Mouse (Mus musculus): ENCODE measurements around the gene Stum. TPM values are rescaled to one million over a fixed set of nuclear protein-coding genes. Genes with fewer than 3 reads are reported as not detected.

The Stum gene
- polyA plus RNA-seq, 1 experiment from 2014 or later: 6.4 TPM

- 90% methylated on average over 5 of the region's 5 CpGs for WGBS
- no peak overlapping the region for H3K9ac ChIP-seq (replicated peaks; ENCODE audit: low read length)
- H3K4me2 ChIP-seq (ENCODE audit: low read length): no peak overlapping the region
- no peaks in the 10 kb centered on the region for H3K27me3 ChIP-seq (ENCODE audit: control insufficient read depth, insufficient read depth, low read length)
- no peak for DNase-seq
- no peaks in the 10 kb centered on the region for H3K36me3 ChIP-seq (ENCODE audit: control insufficient read depth, insufficient read depth, low read length)
- no peaks in the 10 kb centered on the region for H3K9me3 ChIP-seq (ENCODE audit: control insufficient read depth, low read length)
- ATAC-seq (ENCODE audit: low FRiP score, low TSS enrichment): no peak
- no peak overlapping the region for H3K4me3 ChIP-seq (replicated peaks; ENCODE audit: low read depth, low read length)
- H3K27ac ChIP-seq (replicated peaks; ENCODE audit: low read depth, low read length): no peak overlapping the region
- no peaks in the 10 kb centered on the region for H3K4me1 ChIP-seq (ENCODE audit: control insufficient read depth, insufficient read depth, low read length)
Observed at GRCm38 (mm10) chr1:180504899-180505298, 21.6 kb upstream of the Stum start.

- ATAC-seq (ENCODE audit: low FRiP score, low TSS enrichment): no peak
- DNase-seq: no peak
- H3K9me3 ChIP-seq (ENCODE audit: control insufficient read depth, low read length): no peaks in the 10 kb centered on the region
- no peaks in the 10 kb centered on the region for H3K27me3 ChIP-seq (ENCODE audit: control insufficient read depth, insufficient read depth, low read length)
- H3K4me3 ChIP-seq (replicated peaks; ENCODE audit: low read depth, low read length): no peak overlapping the region
- H3K36me3 ChIP-seq (ENCODE audit: control insufficient read depth, insufficient read depth, low read length): no peaks in the 10 kb centered on the region
- no peak overlapping the region for H3K4me2 ChIP-seq (ENCODE audit: low read length)
- no peak overlapping the region for H3K9ac ChIP-seq (replicated peaks; ENCODE audit: low read length)
- H3K4me1 ChIP-seq (ENCODE audit: control insufficient read depth, insufficient read depth, low read length): no peaks in the 10 kb centered on the region
- 58% methylated on average over 5 of the region's 5 CpGs for WGBS
- no peak overlapping the region for H3K27ac ChIP-seq (replicated peaks; ENCODE audit: low read depth, low read length)
Observed at GRCm38 (mm10) chr1:180503484-180503883, 20.2 kb upstream of the Stum start.

GRCm38 (mm10) chr1:180502566-180502965 lies 19.3 kb upstream of the Stum start:
- Histone ChIP-seq H3K9me3 (ENCODE audit: control insufficient read depth, low read length) (no peaks in the 10 kb centered on the region), H3K4me1 (ENCODE audit: control insufficient read depth, insufficient read depth, low read length) (no peaks in the 10 kb centered on the region), H3K27me3 (ENCODE audit: control insufficient read depth, insufficient read depth, low read length) (no peaks in the 10 kb centered on the region), H3K4me2 (ENCODE audit: low read length) (no peak overlapping the region), H3K9ac (replicated peaks; ENCODE audit: low read length) (no peak overlapping the region), H3K4me3 (replicated peaks; ENCODE audit: low read depth, low read length) (no peak overlapping the region), H3K36me3 (ENCODE audit: control insufficient read depth, insufficient read depth, low read length) (no peaks in the 10 kb centered on the region), H3K27ac (replicated peaks; ENCODE audit: low read depth, low read length) (no peak overlapping the region)
- no peak for DNase-seq
- no peak for ATAC-seq (ENCODE audit: low FRiP score, low TSS enrichment)
- 69% methylated on average over 4 of the region's 4 CpGs for WGBS

GRCm38 (mm10) chr1:180500641-180501040 lies 17.3 kb upstream of the Stum start:
- no peaks in the 10 kb centered on the region for H3K27me3 ChIP-seq (ENCODE audit: control insufficient read depth, insufficient read depth, low read length)
- H3K4me2 ChIP-seq (ENCODE audit: low read length): no peak overlapping the region
- H3K4me1 ChIP-seq (ENCODE audit: control insufficient read depth, insufficient read depth, low read length): no peaks in the 10 kb centered on the region
- no peak overlapping the region for H3K27ac ChIP-seq (replicated peaks; ENCODE audit: low read depth, low read length)
- 95% methylated on average over 5 of the region's 5 CpGs for WGBS
- H3K9ac ChIP-seq (replicated peaks; ENCODE audit: low read length): no peak overlapping the region
- H3K9me3 ChIP-seq (ENCODE audit: control insufficient read depth, low read length): no peaks in the 10 kb centered on the region
- DNase-seq: no peak
- no peak overlapping the region for H3K4me3 ChIP-seq (replicated peaks; ENCODE audit: low read depth, low read length)
- H3K36me3 ChIP-seq (ENCODE audit: control insufficient read depth, insufficient read depth, low read length): no peaks in the 10 kb centered on the region
- ATAC-seq (ENCODE audit: low FRiP score, low TSS enrichment): no peak

- Histone ChIP-seq H3K27me3 (ENCODE audit: control insufficient read depth, insufficient read depth, low read length) (no peaks in the 10 kb centered on the region), H3K4me2 (ENCODE audit: low read length) (no peak overlapping the region), H3K4me3 (replicated peaks; ENCODE audit: low read depth, low read length) (no peak overlapping the region), H3K27ac (replicated peaks; ENCODE audit: low read depth, low read length) (no peak overlapping the region), H3K9me3 (ENCODE audit: control insufficient read depth, low read length) (no peaks in the 10 kb centered on the region), H3K36me3 (ENCODE audit: control insufficient read depth, insufficient read depth, low read length) (no peaks in the 10 kb centered on the region), H3K4me1 (ENCODE audit: control insufficient read depth, insufficient read depth, low read length) (no peaks in the 10 kb centered on the region), H3K9ac (replicated peaks; ENCODE audit: low read length) (no peak overlapping the region)
- 51% methylated on average over 4 of the region's 4 CpGs for WGBS
- ATAC-seq (ENCODE audit: low FRiP score, low TSS enrichment) (no peak), DNase-seq (no peak)
Observed at GRCm38 (mm10) chr1:180500218-180500617, 16.9 kb upstream of the Stum start.

GRCm38 (mm10) chr1:180499766-180500165 lies 16.5 kb upstream of the Stum start:
- no peak for ATAC-seq (ENCODE audit: low FRiP score, low TSS enrichment)
- Histone ChIP-seq H3K27me3 (ENCODE audit: control insufficient read depth, insufficient read depth, low read length) (no peaks in the 10 kb centered on the region), H3K4me2 (ENCODE audit: low read length) (no peak overlapping the region), H3K4me1 (ENCODE audit: control insufficient read depth, insufficient read depth, low read length) (no peaks in the 10 kb centered on the region), H3K36me3 (ENCODE audit: control insufficient read depth, insufficient read depth, low read length) (no peaks in the 10 kb centered on the region), H3K4me3 (replicated peaks; ENCODE audit: low read depth, low read length) (no peak overlapping the region), H3K27ac (replicated peaks; ENCODE audit: low read depth, low read length) (no peak overlapping the region), H3K9ac (replicated peaks; ENCODE audit: low read length) (no peak overlapping the region), H3K9me3 (ENCODE audit: control insufficient read depth, low read length) (no peaks in the 10 kb centered on the region)
- no peak for DNase-seq
- 84% methylated on average over 3 of the region's 3 CpGs for WGBS

GRCm38 (mm10) chr1:180492777-180493176 lies 9.5 kb upstream of the Stum start:
- DNase-seq (no peak), ATAC-seq (ENCODE audit: low FRiP score, low TSS enrichment) (no peak)
- Histone ChIP-seq H3K36me3 (ENCODE audit: control insufficient read depth, insufficient read depth, low read length) (no peaks in the 10 kb centered on the region), H3K27ac (replicated peaks; ENCODE audit: low read depth, low read length) (no peak overlapping the region), H3K4me3 (replicated peaks; ENCODE audit: low read depth, low read length) (no peak overlapping the region), H3K27me3 (ENCODE audit: control insufficient read depth, insufficient read depth, low read length) (no peaks in the 10 kb centered on the region), H3K9me3 (ENCODE audit: control insufficient read depth, low read length) (no peaks in the 10 kb centered on the region), H3K9ac (replicated peaks; ENCODE audit: low read length) (no peak overlapping the region), H3K4me1 (ENCODE audit: control insufficient read depth, insufficient read depth, low read length) (no peaks in the 10 kb centered on the region), H3K4me2 (ENCODE audit: low read length) (no peak overlapping the region)
- 79% methylated on average over 9 of the region's 9 CpGs for WGBS

- no peak overlapping the region for H3K4me2 ChIP-seq (ENCODE audit: low read length)
- ATAC-seq (ENCODE audit: low FRiP score, low TSS enrichment) (no peak), DNase-seq (no peak)
- peaks cover 18% of the 10 kb centered on the region for H3K4me1 ChIP-seq (ENCODE audit: control insufficient read depth, insufficient read depth, low read length)
- peaks cover 22% of the 10 kb centered on the region for H3K27me3 ChIP-seq (ENCODE audit: control insufficient read depth, insufficient read depth, low read length)
- WGBS: 90% methylated on average over 5 of the region's 5 CpGs
- no peaks in the 10 kb centered on the region for H3K9me3 ChIP-seq (ENCODE audit: control insufficient read depth, low read length)
- H3K27ac ChIP-seq (replicated peaks; ENCODE audit: low read depth, low read length): no peak overlapping the region
- no peak overlapping the region for H3K9ac ChIP-seq (replicated peaks; ENCODE audit: low read length)
- no peak overlapping the region for H3K4me3 ChIP-seq (replicated peaks; ENCODE audit: low read depth, low read length)
- no peaks in the 10 kb centered on the region for H3K36me3 ChIP-seq (ENCODE audit: control insufficient read depth, insufficient read depth, low read length)
Observed at GRCm38 (mm10) chr1:180485346-180485745, 2.0 kb upstream of the Stum start.

GRCm38 (mm10) chr1:180482840-180483398 lies 385 bp downstream of the Stum start:
- Histone ChIP-seq H3K9ac (replicated peaks; ENCODE audit: low read length) (peak overlapping the region; percentile 54), H3K27ac (replicated peaks; ENCODE audit: low read depth, low read length) (no peak overlapping the region), H3K36me3 (ENCODE audit: control insufficient read depth, insufficient read depth, low read length) (no peaks in the 10 kb centered on the region), H3K4me1 (ENCODE audit: control insufficient read depth, insufficient read depth, low read length) (peaks cover 18% of the 10 kb centered on the region), H3K4me3 (replicated peaks; ENCODE audit: low read depth, low read length) (peak overlapping the region; percentile 47), H3K27me3 (ENCODE audit: control insufficient read depth, insufficient read depth, low read length) (peaks cover 22% of the 10 kb centered on the region), H3K9me3 (ENCODE audit: control insufficient read depth, low read length) (no peaks in the 10 kb centered on the region), H3K4me2 (ENCODE audit: low read length) (peak overlapping the region; percentile 78)
- WGBS: 3% methylated on average over 39 of the region's 39 CpGs
- no peak for DNase-seq
- no peak for ATAC-seq (ENCODE audit: low FRiP score, low TSS enrichment)
